Mouse (Mus musculus) fat pad, adult 2 months (tissue): ENCODE data around the gene Ptpn9.
A peak's percentile ranks its signal among the peaks of the same experiment; 100 is the strongest.

Source experiments
- DNase-seq: peaks from one replicate; pipeline ENCODE4 v3.0.0-alpha.2; 2011; ENCODE audit warnings: low read depth, low spot score; ENCODE audit errors: extremely low read depth

The Ptpn9 gene

DNA sequence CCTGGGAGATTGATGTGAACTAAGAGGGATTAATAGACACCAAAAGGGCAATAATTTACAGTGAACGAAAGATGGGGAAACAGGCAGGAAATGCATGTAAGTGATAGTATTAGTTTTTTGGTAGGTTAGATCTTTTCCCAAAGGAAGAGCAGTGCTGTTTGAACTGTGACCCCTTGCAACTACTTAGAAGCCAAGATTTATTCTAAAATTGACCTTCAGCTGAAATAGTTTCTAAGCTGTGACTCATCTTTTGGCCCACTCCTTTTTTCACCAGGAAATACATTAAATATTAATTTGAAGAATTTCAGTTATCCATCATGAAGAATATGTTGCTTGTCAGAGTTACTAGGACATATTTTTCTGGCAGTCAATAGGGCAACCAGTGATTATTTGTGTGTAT lies 19.0 kb downstream of the Ptpn9 start:
- no peak for DNase-seq

- DNase-seq: no peak
Measured at GRCm38 (mm10) chr9:57014766-57015165, 20.0 kb downstream of the Ptpn9 start.

DNA sequence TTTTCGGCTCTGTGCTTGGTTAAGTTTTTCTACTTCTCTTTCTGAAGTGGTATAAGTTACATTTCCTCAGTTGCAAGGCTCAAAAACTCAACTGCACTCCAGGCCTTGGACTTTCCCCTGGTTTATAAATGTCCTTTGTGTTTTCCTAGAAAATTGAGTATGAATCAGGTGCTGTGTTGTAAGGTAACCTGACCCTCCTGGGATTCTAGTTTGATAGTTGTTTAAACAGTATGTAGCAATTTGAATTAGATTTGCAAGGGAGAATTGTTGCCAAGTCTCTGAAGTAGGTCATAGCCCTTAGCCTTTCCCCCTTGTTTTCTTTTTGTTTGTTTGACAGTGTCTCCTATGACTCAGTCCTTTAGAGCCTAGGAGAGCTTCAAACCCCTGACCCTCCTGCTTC lies 22.9 kb downstream of the Ptpn9 start:
- no peak for DNase-seq

DNA sequence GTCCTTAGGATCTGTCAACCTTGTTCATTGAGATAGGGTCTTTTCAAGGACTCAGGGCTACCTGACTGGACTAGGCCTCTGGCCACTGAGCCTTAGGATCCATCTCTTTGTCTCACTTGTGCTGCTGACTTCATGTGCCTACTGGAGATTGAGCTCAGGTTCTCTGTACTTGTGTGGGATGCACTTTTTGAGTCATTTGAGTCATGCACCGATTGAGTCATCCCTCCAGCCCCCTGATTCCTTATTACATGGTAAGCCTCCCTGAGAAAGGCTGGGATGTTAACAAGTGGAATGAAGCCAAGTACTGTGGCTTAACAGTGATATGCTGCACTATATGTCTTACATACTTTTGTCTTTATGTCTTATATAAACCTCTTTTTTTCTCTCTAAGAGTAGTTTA lies 37.0 kb downstream of the Ptpn9 start:
- no peak for DNase-seq

GRCm38 (mm10) chr9:57056237-57056636 lies 61.5 kb downstream of the Ptpn9 start:
- DNase-seq: no peak

DNA sequence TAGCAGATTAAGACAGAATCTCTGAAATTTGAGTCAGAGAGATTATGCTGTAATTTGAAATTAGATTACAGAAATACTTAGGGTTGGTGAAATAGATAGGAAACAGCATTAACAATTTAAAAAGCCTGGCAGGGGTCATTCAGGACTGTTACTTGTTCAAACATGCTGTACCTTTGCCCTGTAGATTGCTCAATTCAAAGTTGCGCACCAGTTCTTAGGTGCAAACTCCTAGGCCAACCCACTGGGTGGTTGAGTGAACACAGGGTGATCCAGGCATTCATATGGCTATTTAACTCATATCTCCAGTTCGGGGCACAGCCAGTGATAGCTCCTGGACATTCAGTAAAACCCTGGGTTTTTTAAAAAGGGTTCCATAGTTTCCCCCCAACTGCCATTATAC lies 69.4 kb downstream of the Ptpn9 start:
- DNase-seq: no peak

GRCm38 (mm10) chr9:57068266-57068665 lies 73.5 kb downstream of the Ptpn9 start:
- no peak for DNase-seq

GRCm38 (mm10) chr9:57070262-57070661 lies 75.5 kb downstream of the Ptpn9 start:
- no peak for DNase-seq

- DNase-seq: no peak
Measured at GRCm38 (mm10) chr9:57070800-57071545, 76.2 kb downstream of the Ptpn9 start.

DNA sequence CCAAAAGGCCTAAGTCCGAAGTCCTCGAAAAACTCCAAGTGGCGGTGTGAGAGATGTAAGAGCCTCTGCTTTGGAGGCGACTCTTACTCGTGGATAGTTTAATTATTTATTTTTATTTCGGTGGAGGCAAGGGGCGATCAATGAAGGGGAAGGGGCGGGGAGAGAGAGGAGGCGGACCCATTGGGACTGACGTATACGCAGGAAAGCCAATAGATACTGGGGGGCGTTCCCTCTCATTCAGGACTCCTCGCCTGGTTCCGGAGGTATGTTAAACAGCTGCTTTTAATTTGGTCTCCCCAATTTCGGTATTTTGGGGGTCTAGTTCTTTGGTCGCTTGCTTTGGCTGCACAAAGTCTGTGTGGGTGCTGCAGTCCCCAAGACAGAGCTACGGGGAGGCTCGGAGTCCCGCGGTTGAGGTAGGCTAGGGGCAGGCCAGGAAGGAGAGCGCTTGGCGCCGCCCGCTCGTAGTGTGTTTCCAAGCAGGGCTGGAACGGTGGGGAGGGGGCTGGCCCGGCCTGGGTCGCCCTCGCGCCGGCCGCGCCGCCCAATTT lies 77.2 kb downstream of the Ptpn9 start, which contains the start of gene Sin3a:
Gene Sin3a, plus strand, starts transcription at position 240 of the 551 bp plus-strand sequence.
- DNase-seq: no peak

- DNase-seq: no peak
Measured at GRCm38 (mm10) chr9:57072526-57072988, 77.8 kb downstream of the Ptpn9 start.

DNA sequence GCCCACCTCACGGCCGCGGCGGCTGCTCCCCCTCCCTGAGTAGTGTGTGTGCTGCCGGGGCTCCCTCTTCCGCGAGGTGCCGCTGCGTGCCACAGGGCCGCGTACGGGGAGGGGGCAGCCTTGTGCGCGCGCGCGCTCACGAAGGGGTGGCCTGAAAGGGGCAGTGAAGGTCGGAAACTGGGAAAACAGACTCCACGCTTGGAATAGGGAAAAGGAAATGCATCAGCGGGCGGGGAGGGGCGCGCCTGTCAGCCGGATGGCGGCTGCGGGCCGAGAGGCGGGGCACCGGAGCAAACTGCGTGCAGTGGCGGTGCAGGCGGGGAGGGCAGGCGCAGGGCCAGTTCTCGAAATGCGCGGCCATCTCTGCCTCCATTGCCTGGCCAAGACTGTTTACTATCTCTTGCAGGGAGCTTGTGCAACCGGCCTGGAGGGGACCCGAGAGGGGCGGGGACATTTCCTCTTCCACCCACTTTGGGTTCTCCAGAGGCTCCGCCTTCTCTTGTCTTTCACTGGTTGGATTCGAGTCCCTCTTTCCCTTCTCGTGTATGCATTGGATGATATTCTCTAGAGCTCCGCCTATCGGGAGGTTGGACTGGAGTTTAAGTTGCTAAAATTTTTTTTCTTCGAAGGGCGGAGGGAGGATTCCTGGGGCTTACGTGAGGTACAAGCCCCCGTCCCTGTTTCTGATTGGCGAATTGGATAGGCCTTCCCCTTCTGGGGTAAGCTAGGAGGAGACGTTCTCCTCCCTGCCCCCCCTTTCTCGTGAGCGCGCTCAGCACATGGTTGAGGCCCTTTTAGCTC lies 78.5 kb downstream of the Ptpn9 start:
- DNase-seq: peak; percentile 100

GRCm38 (mm10) chr9:57073790-57074094 lies 79.0 kb downstream of the Ptpn9 start:
- no peak for DNase-seq

DNA sequence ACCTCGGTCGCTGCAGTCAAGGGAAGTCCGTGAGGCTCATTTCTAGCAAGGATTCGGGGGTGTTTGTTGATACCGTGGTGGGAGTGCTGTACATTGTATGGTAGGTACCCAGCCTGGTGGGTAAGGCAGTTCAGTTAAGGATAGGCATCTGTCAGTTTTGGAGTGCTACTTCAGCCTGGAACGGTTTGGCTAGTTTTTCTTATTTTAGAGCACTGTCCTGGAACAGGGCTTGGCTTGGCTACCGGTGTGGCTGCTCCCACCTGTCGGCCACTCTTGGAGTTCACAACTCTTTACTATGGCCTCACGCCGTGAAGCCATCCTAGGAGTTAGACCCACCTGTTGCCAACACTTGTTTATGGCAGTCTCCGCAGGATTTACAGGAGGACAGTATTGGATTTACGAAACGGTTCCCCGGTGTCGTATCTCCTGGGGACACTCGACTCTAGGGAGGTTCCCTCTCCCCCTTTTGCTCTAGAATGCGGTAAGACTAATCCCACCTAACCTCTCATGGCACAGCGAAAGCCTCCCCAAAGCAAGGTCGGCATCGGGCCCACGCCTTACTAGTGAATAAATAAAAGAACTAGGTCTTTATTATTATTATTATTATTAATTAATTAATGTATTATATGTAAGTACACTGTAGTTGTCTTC lies 79.6 kb downstream of the Ptpn9 start:
- DNase-seq: no peak

DNA sequence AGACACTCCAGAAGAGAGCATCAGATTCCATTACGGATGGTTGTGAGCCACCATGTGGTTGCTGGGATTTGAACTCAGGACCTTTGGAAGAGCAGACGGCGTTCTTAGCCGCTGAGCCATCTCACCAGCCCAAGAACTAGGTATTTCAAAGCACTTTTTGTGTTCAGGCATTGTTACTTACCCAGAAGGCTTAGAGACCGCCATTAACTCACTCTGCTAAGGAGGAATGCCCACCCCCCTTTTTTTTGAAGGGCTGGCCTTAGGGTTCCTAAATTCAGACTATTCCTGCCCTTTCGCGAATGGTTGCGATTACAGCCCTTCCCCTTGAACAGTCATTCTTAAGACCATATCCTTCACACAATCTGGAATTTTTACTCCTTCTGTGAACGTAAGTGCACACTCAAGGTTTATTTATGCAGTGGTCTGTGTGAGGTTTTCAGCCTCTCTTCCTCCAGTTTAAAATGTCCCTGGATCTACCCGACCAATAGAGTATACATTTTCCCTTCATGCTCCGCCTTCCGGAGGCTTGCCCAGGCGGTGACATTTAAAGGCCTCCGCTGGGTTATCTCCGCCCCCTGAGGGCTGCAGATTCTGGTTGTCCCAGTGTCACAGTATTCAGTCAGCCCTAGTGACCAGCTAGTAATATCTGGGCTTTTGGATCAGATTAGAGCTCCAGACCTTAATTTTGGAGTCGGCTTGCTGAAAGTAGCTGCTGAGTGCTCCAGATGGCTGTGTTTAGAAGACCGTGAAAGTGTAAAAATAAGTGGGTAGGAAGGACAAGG lies 80.3 kb downstream of the Ptpn9 start:
- no peak for DNase-seq

GRCm38 (mm10) chr9:57075681-57076381 lies 81.1 kb downstream of the Ptpn9 start:
- DNase-seq: peak; percentile 97

DNA sequence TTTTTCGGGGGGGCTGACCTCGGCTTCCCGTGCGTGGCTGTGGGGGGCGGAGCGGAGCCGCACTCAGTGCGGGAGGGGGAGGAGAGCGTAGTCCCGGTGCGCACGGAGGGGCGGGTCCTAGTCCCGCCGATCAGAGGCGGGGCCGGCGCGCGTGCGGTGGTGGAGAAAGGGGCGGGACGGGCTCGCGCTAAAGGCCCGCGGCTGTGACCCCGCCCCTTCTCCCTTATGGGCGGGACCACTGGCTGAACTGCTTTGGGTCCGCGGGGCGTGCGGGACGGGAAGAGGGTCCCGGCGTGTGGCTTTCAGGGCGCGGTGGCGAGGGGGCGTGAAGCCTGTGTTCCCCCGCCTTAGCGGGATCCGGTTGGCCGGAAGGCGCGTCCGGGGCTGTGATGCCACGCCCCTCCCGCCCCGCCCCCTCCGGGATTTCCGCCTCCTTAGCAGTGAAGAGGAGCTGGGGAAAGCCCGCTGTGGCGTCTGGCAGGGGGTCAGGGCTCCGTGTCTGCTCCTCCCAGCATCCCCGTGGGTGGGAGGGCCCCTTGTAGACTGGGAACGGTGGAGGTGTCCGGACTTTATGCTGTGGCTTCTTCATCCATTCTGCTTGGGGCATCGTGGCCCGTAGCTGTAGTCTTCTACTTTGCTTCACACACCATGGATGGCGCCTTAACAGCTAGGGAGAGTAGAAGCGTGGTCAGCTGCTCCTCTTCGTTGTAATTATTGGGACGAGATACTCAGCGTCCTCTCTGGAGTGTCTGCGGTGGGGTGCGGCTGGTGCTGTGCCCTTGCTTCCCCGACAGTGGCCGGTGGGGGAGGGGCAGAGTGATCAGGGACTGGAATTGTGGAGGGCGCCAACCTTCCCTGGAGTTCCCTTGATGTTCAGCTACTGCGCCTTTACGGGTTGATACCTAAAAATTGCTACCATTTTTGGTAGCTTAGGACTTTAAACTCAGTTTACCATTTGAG lies 82.3 kb downstream of the Ptpn9 start:
- DNase-seq: no peak

GRCm38 (mm10) chr9:57082236-57082635 lies 87.5 kb downstream of the Ptpn9 start:
- DNase-seq: no peak
